Mouse (Mus musculus): ENCODE data around the gene Arl11.
A peak's percentile ranks its signal among the peaks of the same experiment; 100 is the strongest.

Gene Arl11

GRCm38 (mm10) chr14:61327618-61328450, 18.3 kb downstream of the Arl11 start:
- no peak for DNase-seq (ENCODE audit: extremely low read depth, low read depth, low spot score)

GRCm38 (mm10) chr14:61330591-61330990, 21.0 kb downstream of the Arl11 start:
- no peak for DNase-seq (ENCODE audit: extremely low read depth, low read depth, low spot score)

- no peak for DNase-seq (ENCODE audit: extremely low read depth, low read depth, low spot score)
Measured at GRCm38 (mm10) chr14:61330996-61331561, 21.5 kb downstream of the Arl11 start.

- DNase-seq (ENCODE audit: extremely low read depth, low read depth, low spot score) = no peak
Measured at GRCm38 (mm10) chr14:61339381-61339780, 29.8 kb downstream of the Arl11 start.

DNA sequence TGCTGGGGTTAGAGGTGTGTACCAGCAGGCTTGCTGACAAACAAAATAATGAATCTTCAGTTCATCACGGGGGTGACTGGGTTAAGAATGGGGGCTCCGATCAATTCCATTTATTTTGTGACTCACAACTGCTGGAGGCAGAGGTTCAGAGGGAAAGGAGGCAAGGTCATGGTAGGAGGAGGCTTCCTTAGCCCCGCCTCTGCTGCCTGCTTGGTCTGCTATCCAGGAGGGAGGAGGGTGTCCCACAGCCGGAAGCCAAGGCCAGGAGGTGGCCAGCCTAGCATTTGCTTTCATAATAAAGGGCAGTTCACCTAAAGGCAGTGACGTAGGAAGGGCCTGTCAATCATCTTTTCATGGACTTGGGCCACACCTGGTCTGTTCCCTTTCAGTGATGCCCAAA, 35.0 kb downstream of the Arl11 start:
- no peak for DNase-seq (ENCODE audit: extremely low read depth, low read depth, low spot score)

GRCm38 (mm10) chr14:61346827-61347698, 37.5 kb downstream of the Arl11 start:
- no peak for DNase-seq (ENCODE audit: extremely low read depth, low read depth, low spot score)

DNA sequence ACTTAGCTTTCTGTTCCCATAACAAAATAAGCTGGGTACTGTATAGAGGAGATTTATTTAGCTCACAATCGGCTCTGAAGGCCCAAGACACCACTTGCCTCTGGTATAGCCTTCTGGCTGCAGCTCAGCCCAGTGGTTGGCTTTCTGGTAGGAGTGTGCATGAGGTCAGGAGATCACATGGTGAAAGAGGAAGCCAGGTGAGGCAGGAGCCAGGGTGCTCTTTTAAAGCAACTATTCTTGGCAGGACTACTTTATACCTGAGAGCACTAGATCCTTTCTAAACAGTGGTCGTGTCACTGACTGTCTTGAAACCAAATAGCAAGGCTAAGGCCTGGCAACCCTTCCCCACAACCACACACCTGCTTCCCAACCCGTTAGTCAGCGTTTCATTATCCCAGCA, 40.3 kb downstream of the Arl11 start:
- no peak for DNase-seq (ENCODE audit: extremely low read depth, low read depth, low spot score)

- no peak for DNase-seq (ENCODE audit: extremely low read depth, low read depth, low spot score)
Measured at GRCm38 (mm10) chr14:61350808-61351207, 41.3 kb downstream of the Arl11 start.

GRCm38 (mm10) chr14:61354251-61355235, 45.0 kb downstream of the Arl11 start:
- DNase-seq (ENCODE audit: extremely low read depth, low read depth, low spot score) = peak; percentile 93

- no peak for DNase-seq (ENCODE audit: extremely low read depth, low read depth, low spot score)
Measured at GRCm38 (mm10) chr14:61360131-61360980, 50.8 kb downstream of the Arl11 start, which contains the start of gene Ebpl. Gene Ebpl (minus strand): TSS chr14:61360439.

DNA sequence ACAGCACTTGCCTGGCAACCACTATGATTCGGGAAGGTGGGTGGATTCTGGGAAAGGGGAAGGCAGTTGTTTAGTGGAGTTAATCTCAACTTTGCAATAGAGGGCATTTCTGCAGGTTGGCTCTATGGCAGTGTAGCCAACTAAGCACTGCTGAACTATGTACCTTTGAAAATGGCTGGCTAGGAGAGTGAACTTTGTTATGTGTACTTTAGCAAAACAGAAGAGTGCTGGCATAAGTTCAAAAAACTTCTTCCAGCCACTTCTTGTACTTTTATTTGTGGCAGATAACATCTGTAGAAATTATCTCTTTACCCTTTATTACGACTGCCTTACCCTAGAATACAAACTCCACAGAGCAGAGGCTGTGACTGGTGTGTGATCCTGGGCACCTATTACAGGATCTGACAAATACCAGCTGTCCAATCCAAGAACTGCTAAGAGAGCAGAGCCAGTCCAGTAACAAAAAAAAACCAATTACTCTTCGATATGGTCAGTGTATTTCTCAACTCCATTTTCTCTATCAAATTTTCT, 51.5 kb downstream of the Arl11 start:
- no peak for DNase-seq (ENCODE audit: extremely low read depth, low read depth, low spot score)
